Mouse (Mus musculus) forebrain, embryonic 14.5 days (tissue): Measurements from ENCODE around the gene Rsph10b. TPM values are rescaled to one million over a fixed set of nuclear protein-coding genes. Genes with fewer than 3 reads are reported as not detected.

ENCODE experiments used
- ATAC-seq: fragments of 200-750 bp; cut with Nextera tagmentation; 2 replicates; pipeline ENCODE4 v1.8.0; 2017; ENCODE audit warnings: mild to moderate bottlenecking, moderate library complexity
- DNase-seq: peaks from one replicate; pipeline ENCODE4 v3.0.0-alpha.2; 2015; ENCODE audit warnings: low spot score
- H3K27ac ChIP-seq: fragments of 300-500 bp; sonication (generic); 2 replicates; pipeline ENCODE4 v1.5.1; 2014; ENCODE audit warnings: low read depth, mild to moderate bottlenecking, control low read depth, low read length, moderate library complexity
- H3K27me3 ChIP-seq: fragments of 300-500 bp; sonication (generic); replicated peaks from 2 replicates; pipeline ENCODE4 v1.6.1; 2014; ENCODE audit warnings: low read length, control low read depth, mixed read lengths; ENCODE audit not compliant: control insufficient read depth, insufficient read depth
- H3K36me3 ChIP-seq: fragments of 300-500 bp; sonication (generic); 2 replicates; pipeline ENCODE4 v1.6.1; 2014; ENCODE audit warnings: low read length, control low read depth; ENCODE audit not compliant: control insufficient read depth, insufficient read depth
- H3K4me1 ChIP-seq: fragments of 300-500 bp; sonication (generic); 2 replicates; pipeline ENCODE4 v1.6.1; 2014; ENCODE audit warnings: antibody characterized with exemption, low read length, control low read depth; ENCODE audit not compliant: control insufficient read depth, insufficient read depth
- H3K4me2 ChIP-seq: fragments of 300-500 bp; sonication (generic); 2 replicates; pipeline ENCODE4 v1.6.1; 2014; ENCODE audit warnings: mild to moderate bottlenecking, control low read depth, low read length
- H3K4me3 ChIP-seq: fragments of 300-500 bp; sonication (generic); 2 replicates; pipeline ENCODE4 v1.5.1; 2014; ENCODE audit warnings: low read depth, low read length, control low read depth
- H3K9ac ChIP-seq: fragments of 300-500 bp; sonication (generic); 2 replicates; pipeline ENCODE4 v1.6.1; 2014; ENCODE audit warnings: mild to moderate bottlenecking, low read length, control low read depth, moderate library complexity
- H3K9me3 ChIP-seq: fragments of 300-500 bp; sonication (generic); replicated peaks from 2 replicates; pipeline ENCODE4 v1.6.1; 2016; ENCODE audit warnings: low read length, control low read depth, mixed read lengths; ENCODE audit not compliant: control insufficient read depth
- WGBS: fragments of 180-500 bp; shearing (Covaris S2); extraction: QIAGEN DNeasy Blood & Tissue Kit; methylation state at CpG from one replicate; pipeline ENCODE4 v1.1.7; 2014; 5-methylcytosine and 5-hydroxymethylcytosine counted together
- polyA plus RNA-seq: library from polyadenylated mRNA; unstranded; fragments of >200 nt; fragmentation: Nextera tagmentation; extraction: Ambion mirVana; gene quantifications from 2 replicates; pipeline ENCODE4 v1.2.1, GENCODE M21; 2014

The Rsph10b gene
- polyA plus RNA-seq, 1 experiment from 2014 or later: 2.8 TPM

DNA sequence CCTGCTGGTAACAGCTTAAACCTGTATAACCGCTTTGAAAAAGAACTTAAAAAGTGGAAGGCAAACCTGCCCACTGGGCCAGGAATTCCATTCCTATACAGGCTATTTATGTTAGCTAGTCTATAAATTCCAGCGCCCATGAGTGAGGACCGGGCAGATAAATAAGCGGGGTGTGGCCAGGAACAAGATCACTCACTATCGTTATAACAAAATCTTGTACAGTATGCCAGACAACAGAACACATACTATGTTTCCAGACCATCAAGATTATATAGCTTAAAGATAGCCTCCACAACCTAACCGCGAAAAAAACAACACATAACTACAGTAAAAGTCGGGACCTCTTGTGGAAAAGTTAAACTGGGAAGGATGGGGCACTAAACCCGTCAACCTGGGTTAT lies 23.9 kb upstream of the Rsph10b start:
- DNase-seq: no peak
- Histone ChIP-seq H3K4me3 (peak overlapping the region; percentile 54), H3K4me1 (peaks cover 12% of the 10 kb centered on the region), H3K9ac (peak overlapping the region; percentile 74), H3K36me3 (peaks cover 24% of the 10 kb centered on the region), H3K4me2 (peak overlapping the region; percentile 59), H3K27me3 (no peaks in the 10 kb centered on the region), H3K27ac (peak overlapping the region; percentile 82), H3K9me3 (no peaks in the 10 kb centered on the region)
- no peak for ATAC-seq
- 3% methylated on average over 9 of the region's 9 CpGs for WGBS

DNA sequence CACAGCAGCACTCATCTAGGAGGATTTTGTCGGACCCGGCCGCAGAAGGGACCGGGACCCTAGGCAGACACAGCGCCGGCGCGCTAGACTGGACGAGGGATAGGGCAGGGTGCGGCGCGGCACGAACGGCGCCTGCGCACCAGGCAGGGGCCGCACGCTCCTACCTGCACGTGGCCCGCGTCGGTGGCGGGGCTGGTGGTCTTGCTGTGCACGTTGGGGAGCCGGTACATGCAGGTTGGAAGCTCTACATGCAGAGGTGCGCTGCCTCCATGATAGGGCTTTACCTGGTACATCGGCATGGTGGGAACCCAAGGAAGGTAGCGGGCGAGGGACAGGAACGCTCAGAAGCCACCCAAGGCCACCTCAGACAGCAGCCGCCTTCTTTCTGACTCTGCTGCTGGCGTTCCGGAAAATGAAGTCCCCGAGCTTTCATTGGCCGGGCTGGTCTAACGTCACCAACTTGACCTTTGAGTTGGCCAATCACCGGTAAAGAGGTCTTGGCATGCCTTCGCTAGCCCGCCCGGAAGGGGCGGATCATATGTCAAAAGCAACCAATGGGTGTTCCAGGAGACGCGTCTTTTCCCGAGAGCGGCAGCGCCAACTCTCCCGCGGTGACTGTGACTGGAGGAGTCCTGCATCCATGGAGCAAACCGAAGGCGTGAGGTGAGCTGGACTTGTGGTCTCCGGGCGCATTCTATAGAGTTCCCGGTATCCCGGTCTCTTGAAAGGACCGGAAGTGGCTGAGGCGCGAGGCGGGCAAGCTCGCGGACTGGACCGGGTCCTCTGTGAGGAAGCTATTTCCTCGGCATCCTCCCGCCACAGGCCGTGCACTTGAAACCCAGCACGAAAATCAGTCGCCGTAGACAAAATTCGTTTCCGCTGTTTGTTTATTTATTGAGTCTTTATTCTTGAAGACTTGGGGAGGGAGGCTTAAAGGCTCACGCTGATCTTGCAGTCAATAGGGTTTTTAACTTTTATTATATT lies 23.1 kb upstream of the Rsph10b start, which contains the start of the genes Aimp2 and Pms2:
TSS of gene Aimp2 (minus strand) at position 431 of the 984 bp plus-strand sequence.
TSS of gene Pms2 (plus strand) at position 548 of the 984 bp plus-strand sequence.
- H3K4me3 ChIP-seq: peak within 1 kb of the TSS; percentile 54
- peak within 1 kb of the TSS; percentile 74 for H3K9ac ChIP-seq
- no peaks in the 10 kb centered on the region for H3K27me3 ChIP-seq
- DNase-seq (peak; percentile 100), ATAC-seq (peak; percentile 100)
- no peaks in the 10 kb centered on the region for H3K9me3 ChIP-seq
- H3K4me2 ChIP-seq: peak within 1 kb of the TSS; percentile 59
- peaks cover 22% of the 10 kb centered on the region for H3K36me3 ChIP-seq
- peaks cover 12% of the 10 kb centered on the region for H3K4me1 ChIP-seq
- under 1% methylated on average over 70 of the region's 70 CpGs for WGBS
- peak within 1 kb of the TSS; percentile 82 for H3K27ac ChIP-seq

DNA sequence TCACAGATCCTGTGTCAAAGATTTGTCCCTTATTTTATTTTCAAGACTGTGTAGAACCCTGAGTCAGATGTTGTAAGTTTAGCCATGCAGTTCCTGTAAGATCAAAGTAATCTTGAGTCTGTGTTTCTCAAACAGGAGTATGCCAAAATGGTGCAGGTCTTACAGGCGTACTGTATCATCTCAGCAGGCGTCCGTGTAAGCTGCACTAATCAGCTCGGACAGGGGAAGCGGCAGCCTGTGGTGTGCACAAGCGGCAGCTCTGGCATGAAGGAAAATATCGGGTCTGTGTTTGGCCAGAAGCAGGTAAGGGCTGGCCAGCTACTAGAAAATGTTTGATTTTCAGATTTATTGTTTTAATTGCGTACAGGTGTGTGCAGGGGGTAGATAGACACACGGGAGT lies 16.6 kb upstream of the Rsph10b start:
- Histone ChIP-seq H3K4me3 (no peak overlapping the region), H3K36me3 (peaks cover 67% of the 10 kb centered on the region), H3K27me3 (no peaks in the 10 kb centered on the region), H3K9me3 (no peaks in the 10 kb centered on the region), H3K9ac (no peak overlapping the region), H3K27ac (no peak overlapping the region), H3K4me2 (no peak overlapping the region), H3K4me1 (no peaks in the 10 kb centered on the region)
- DNase-seq: no peak
- no peak for ATAC-seq
- WGBS: 91% methylated on average over 9 of the region's 9 CpGs

DNA sequence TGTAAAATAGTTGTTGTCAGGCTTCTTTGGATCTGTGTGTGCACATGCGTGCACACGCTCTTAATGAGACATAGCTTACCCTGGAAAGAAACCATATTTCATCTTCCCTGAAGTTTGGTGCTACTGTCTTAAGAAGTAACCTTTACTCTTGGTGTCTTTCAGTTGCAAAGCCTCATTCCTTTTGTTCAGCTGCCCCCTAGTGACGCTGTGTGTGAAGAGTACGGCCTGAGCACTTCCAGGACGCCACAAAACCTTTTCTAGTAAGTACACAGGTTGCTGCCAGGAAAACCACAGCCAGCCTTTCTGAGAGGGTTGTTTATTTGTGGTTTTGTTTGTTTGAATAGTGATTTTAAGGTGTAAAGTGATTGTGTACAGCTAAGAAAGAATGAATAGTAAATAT lies 15.4 kb upstream of the Rsph10b start:
- Histone ChIP-seq H3K36me3 (peaks cover 76% of the 10 kb centered on the region), H3K4me1 (no peaks in the 10 kb centered on the region), H3K4me3 (no peak overlapping the region), H3K4me2 (no peak overlapping the region), H3K27ac (no peak overlapping the region), H3K9ac (no peak overlapping the region), H3K9me3 (no peaks in the 10 kb centered on the region), H3K27me3 (no peaks in the 10 kb centered on the region)
- ATAC-seq (no peak), DNase-seq (peak; percentile 48)
- 46% methylated on average over 5 of the region's 5 CpGs for WGBS

DNA sequence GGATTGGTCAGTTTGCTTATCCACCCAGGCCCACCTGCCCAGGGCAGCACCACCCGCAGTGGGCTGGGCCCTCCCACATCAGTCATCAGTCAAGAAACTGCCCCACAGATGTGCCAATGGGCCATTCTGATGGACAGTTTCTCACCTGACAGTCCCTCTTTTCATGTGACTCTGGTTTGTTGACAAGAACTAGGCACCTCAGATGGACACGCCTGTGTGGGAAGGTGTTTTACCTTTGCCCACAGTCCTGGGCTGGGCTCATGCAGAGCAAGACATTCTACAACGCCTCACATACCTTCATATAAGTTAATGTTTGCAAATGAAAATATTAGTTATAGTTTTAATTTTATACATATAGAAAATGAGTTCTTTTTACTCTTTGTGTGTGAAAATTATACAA lies 14.7 kb upstream of the Rsph10b start:
- WGBS: 97% methylated on average over 3 of the region's 3 CpGs
- no peak for DNase-seq
- no peak overlapping the region for H3K27ac ChIP-seq

DNA sequence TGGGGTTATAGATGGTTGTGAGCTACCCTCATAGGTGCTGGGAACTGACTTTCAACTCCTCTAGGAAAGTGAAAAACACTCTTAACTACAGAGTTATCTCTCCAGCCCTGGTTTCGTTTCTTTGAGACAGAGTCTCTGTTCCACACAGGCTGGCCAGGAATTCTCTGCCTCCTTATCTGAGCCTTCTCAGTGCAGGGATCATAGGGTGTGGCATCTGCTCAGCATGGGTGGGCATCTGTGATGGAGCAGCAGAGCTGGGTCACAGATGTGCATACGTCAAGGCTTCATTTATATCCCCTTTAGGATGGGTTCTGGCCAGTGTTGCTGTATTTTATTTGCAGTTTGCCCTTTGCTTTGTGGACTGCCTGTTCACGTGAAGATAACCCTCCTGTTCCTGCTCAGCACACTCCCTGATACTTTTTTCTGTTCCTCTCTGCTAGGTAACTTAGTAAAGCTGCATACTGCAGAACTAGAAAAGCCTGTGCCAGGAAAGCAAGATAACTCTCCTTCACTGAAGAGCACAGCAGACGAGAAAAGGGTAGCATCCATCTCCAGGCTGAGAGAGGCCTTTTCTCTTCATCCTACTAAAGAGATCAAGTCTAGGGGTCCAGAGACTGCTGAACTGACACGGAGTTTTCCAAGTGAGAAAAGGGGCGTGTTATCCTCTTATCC lies 7.9 kb upstream of the Rsph10b start:
- Histone ChIP-seq H3K4me3 (no peak overlapping the region), H3K9me3 (no peaks in the 10 kb centered on the region), H3K4me2 (no peak overlapping the region), H3K27me3 (no peaks in the 10 kb centered on the region), H3K9ac (no peak overlapping the region), H3K4me1 (no peaks in the 10 kb centered on the region), H3K27ac (no peak overlapping the region), H3K36me3 (peaks cover 87% of the 10 kb centered on the region)
- DNase-seq: no peak
- 91% methylated on average over 6 of the region's 6 CpGs for WGBS
- ATAC-seq: no peak

More for the DNA sequence above, 14.7 kb upstream of the Rsph10b start:
- no peak overlapping the region for H3K4me3 ChIP-seq
- no peaks in the 10 kb centered on the region for H3K27me3 ChIP-seq
- peaks cover 83% of the 10 kb centered on the region for H3K36me3 ChIP-seq
- no peak overlapping the region for H3K4me2 ChIP-seq
- no peaks in the 10 kb centered on the region for H3K4me1 ChIP-seq
- no peaks in the 10 kb centered on the region for H3K9me3 ChIP-seq
- ATAC-seq: no peak
- H3K9ac ChIP-seq: no peak overlapping the region

DNA sequence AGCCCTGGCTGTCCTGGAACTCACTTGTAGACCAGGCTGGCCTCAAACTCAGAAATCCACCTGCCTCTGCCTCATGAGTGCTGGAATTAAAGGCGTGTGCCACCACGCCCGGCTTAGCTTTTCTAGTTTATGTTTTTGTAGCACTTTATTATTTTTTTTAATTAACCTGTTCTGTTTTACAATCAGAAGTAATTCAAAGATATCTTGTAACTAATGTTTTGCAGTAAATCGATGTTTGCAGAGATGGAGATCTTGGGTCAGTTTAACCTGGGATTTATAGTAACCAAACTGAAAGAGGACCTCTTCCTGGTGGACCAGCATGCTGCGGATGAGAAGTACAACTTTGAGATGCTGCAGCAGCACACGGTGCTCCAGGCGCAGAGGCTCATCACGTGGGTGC lies 5.0 kb upstream of the Rsph10b start, which contains the start of gene Gm42421:
TSS of gene Gm42421 (plus strand) at position 301 of the 400 bp plus-strand sequence.
- H3K4me1 ChIP-seq: no peaks in the 10 kb centered on the region
- no peak within 1 kb of the TSS for H3K4me2 ChIP-seq
- no peak within 1 kb of the TSS for H3K27ac ChIP-seq
- H3K36me3 ChIP-seq: peaks cover 81% of the 10 kb centered on the region
- no peak for DNase-seq
- H3K4me3 ChIP-seq: no peak within 1 kb of the TSS
- no peaks in the 10 kb centered on the region for H3K27me3 ChIP-seq
- WGBS: 95% methylated on average over 8 of the region's 8 CpGs
- no peaks in the 10 kb centered on the region for H3K9me3 ChIP-seq
- no peak for ATAC-seq
- no peak within 1 kb of the TSS for H3K9ac ChIP-seq

DNA sequence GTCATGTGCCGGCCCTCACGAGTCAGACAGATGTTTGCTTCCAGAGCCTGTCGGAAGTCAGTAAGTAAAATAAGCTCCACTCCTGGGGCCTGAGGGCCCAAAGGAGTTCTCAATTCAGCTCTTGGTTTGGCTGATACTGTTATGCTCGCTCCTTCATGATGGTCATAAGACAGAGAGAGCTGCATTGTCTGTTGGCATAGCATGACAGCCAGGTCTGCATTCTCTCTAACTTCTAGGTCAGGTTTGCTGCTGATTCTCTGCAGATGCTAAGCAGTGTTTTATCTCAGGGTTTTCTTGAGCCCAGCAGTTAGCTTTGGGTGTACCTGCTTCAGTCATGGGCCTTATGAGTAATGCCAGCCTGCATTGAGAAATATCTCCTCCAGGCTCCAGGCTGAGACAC lies 3.5 kb upstream of the Rsph10b start:
- Histone ChIP-seq H3K9ac (no peak overlapping the region), H3K9me3 (no peaks in the 10 kb centered on the region), H3K4me2 (no peak overlapping the region), H3K36me3 (peaks cover 68% of the 10 kb centered on the region), H3K27ac (no peak overlapping the region), H3K4me1 (no peaks in the 10 kb centered on the region), H3K27me3 (no peaks in the 10 kb centered on the region), H3K4me3 (no peak overlapping the region)
- no peak for ATAC-seq
- no peak for DNase-seq
- 95% methylated on average over 4 of the region's 4 CpGs for WGBS
